Mouse (Mus musculus) CH12.LX (cell line): ENCODE data around the gene Tspan12.

Source experiments
- CTCF ChIP-seq, 2 experiments: IDR thresholded peaks in 1 of 2; conservative IDR thresholded peaks in 1 of 2; 2 replicates each; pipeline ENCODE4 v1.5.1; 2011 to 2012; ENCODE audit warnings: low read depth in 2 of 2, low read length in 2 of 2, improper control_type of control experiment in 1 of 2, inconsistent platforms in 1 of 2, mild to moderate bottlenecking in 1 of 2, moderate library complexity in 1 of 2
- KAT2A ChIP-seq: IDR thresholded peaks from 2 replicates; pipeline ENCODE4 v1.6.1; 2012; ENCODE audit warnings: low read length, improper control_type of control experiment, inconsistent platforms; ENCODE audit not compliant: insufficient replicate concordance
- POLR2A ChIP-seq: IDR thresholded peaks from 2 replicates; pipeline ENCODE4 v1.6.1; 2011; ENCODE audit warnings: low read depth, mild to moderate bottlenecking, improper control_type of control experiment, low read length
- POLR2AphosphoS2 ChIP-seq: IDR thresholded peaks from 2 replicates; pipeline ENCODE4 v1.6.1; 2011; ENCODE audit warnings: low read depth, low read length, improper control_type of control experiment

- TF ChIP-seq CTCF (conservative IDR thresholded peaks at IDR 0.05 in 1 of 2, IDR thresholded peaks at IDR 0.05 in 1 of 2; ENCODE audit: low read depth in 2 of 2, low read length in 2 of 2): no peak
- no peak for TF ChIP-seq POLR2A
- no peak for TF ChIP-seq KAT2A
- TF ChIP-seq POLR2AphosphoS2: no peak
Observed at GRCm38 (mm10) chr6:21829930-21830329, 22.4 kb downstream of the Tspan12 start.
